Mouse (Mus musculus): Measurements from ENCODE around the gene Gbf1.
"Not testable (repeated sequence)": the region's sequence is repeated elsewhere in the genome, so short reads cannot be mapped to it uniquely, and the experiment has no call there.

Gbf1 gene

GRCm38 (mm10) chr19:46147511-46148371, 4.6 kb upstream of the Gbf1 start, which contains the start of gene Pitx3:
Pitx3 (minus strand) TSS chr19:46148326.
- DNase-seq: peak in 1 of 2 experiments; percentile 19

- DNase-seq: peak; percentile 85 to 90
Measured at GRCm38 (mm10) chr19:46148372-46148760, 3.9 kb upstream of the Gbf1 start.

DNA sequence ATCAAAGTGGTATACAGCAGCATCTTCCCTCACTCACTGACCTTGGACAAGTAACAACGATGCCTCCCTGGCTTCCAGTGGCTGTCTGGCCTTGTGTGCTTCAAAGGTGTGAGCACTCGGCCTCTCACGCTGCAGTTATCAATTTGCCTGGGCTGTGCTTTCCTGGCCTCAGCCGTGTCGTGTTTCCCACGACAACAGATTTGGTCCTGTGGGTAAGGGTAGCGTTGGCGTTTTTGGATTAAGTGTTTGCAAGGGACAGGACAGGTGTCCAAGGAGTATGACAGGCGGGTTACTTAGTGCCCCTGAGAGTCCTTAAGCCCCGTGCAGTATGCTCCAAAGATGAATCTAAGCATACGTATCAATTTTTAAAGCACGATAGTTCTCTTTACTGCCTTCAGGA, 3.2 kb upstream of the Gbf1 start:
- DNase-seq: no peak

GRCm38 (mm10) chr19:46165950-46166349, 13.6 kb downstream of the Gbf1 start:
- DNase-seq: no peak

DNA sequence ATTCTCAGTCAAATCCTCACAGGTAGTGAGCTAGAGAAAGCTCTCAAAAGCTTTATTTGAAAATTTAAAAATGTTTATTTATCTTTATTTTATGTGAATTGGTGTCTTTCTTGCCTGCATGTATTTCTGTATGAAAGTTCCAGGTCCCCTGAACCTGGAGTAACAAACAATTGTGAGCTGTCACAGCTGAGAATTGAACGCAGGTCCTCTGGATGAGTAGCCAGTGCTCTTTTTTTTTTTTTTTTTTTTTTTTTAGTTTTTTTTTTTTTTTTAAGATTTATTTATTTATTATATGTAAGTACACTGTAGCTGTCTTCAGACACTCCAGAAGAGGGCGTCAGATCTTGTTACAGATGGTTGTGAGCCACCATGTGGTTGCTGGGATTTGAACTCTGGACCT, 14.9 kb downstream of the Gbf1 start:
- DNase-seq: not testable (repeated sequence)

DNA sequence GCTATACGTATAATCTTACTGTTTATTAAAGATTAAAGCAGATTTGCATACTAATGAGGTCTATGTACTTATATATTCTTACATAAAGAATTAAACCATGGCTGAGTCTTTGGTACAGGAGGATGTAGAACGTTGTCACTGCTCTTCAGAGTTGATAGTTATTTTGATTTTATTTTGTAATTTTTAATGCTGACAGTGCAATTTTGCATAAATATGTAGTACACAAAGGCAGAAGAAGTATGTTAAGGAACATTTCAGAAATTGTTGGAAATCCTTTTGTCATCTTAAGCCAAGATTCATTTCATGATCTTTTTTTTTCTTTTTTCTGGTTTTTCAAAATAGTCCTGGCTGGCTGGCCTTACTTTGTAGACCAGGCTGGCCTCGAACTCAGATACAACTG, 17.1 kb downstream of the Gbf1 start:
- DNase-seq: no peak

- no peak for DNase-seq
Measured at GRCm38 (mm10) chr19:46169913-46170312, 17.6 kb downstream of the Gbf1 start.

GRCm38 (mm10) chr19:46172541-46172940, 20.2 kb downstream of the Gbf1 start:
- DNase-seq: no peak

GRCm38 (mm10) chr19:46175173-46175572, 22.9 kb downstream of the Gbf1 start:
- DNase-seq: no peak

DNA sequence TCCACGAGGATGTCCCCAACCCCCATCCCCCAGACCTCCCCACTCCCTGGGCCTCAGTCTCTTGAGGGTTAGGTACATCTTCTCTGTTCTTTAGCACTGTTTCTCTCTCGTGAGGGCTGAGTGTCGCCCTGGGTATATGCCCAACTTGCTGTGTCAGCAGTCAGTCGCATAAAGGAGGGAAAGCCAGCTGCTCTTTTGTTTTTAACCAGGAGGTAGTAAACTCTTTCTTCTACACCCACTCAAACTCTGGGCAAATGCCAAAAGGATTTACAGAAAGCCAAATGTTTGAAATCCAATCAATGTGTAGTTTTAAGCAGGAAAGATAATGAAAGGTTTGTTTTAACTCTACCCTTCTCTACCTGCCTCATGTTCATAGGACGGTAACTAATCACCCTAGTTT, 24.7 kb downstream of the Gbf1 start:
- no peak for DNase-seq

DNA sequence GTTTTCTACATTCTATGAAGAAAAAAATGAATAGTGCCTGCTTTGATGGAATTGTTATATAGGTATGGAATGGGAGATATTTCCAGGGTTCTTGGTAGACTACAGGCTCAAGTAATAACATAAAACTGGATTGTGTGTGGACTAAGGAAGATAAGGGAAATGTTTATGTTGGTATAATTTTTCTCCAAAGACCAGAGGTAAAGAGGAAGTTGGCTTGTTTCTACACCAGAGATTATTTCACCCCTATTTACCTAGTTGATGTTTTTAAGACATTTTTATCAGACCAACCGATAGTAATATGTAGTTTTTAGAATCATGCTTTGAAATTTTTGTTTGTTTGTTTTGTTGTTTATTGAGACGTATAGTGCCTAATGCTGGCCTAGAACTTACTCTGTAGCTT, 28.0 kb downstream of the Gbf1 start:
- DNase-seq: no peak

DNA sequence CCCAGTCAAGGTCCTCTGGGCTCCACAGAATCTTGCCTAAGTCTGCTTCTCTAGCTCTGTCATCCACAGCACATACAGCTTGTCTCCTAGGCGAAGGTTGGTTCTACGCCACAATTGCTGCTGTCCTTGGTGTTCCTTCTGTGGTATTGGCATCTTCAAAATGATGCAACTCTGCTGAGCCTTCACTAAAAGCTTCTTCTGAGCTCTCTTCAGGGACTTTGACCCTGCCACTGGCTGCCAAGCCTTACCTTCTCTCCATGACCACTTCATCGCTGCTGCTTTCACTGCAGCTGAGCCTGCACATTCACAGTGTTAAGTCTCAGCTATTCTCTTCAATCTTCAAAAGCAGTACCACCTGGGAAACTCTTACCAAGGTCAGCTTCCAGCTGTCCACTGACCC, 29.9 kb downstream of the Gbf1 start:
- no peak for DNase-seq

DNA sequence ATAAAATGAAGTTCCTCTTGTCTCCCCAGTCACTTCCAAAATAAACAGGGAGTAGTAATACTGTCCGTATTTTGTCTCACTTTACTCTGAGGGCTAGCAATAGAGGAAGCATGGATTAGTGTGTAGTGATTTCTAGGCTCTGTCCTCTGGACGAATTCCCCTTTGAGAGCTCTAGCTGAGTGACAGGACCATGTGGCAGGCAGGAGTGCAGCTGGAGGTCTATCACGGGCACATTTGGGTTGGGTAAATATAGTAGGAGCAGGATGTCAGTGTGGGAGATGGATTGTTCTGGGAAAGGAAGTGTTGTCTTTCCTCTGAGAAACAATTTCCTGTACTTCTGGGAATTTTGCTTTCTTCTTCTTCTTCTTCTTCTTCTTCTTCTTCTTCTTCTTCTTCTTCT, 34.3 kb downstream of the Gbf1 start:
- DNase-seq: no peak

DNA sequence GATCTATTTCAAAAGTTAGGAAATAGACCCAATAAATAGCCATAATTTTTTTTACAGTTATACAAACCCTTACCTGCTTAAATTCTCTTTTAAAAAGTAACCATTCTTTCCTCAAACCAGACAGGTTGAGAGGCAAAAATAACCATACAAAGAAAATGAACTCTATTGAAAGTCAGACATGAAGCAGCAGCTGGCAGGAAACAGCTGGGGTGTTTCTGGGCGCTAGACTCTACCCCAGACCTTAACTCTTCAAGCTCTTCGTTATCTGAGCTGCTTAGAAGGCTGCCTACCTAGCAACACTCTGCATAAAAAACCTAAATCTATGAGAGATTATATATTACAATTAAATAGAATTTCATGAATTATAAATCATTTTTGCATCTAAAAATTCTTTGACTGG, 34.9 kb downstream of the Gbf1 start:
- no peak for DNase-seq

GRCm38 (mm10) chr19:46198293-46198692, 46.0 kb downstream of the Gbf1 start:
- DNase-seq: no peak

- no peak for DNase-seq
Measured at GRCm38 (mm10) chr19:46198891-46199290, 46.6 kb downstream of the Gbf1 start.

DNA sequence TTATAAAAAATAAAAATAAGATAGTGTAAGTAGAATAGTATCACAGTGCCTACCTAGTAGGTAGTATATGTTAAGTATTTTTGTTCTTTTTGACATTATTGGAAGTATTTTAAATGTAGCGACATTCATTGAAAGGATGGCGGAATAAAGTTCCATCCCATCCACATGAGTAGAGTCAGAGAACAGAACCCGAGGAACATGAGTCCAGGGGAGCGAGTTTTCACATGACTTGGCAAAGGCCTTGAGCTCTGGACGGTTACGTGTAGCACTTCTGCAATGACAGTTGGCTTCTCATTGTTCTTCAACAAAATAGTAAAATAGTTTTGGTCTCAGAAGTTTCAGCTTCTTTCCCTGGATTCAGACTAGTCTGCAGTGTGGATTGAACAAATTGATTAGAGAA, 51.9 kb downstream of the Gbf1 start:
- DNase-seq: no peak

GRCm38 (mm10) chr19:46205680-46206079, 53.4 kb downstream of the Gbf1 start:
- no peak for DNase-seq

- no peak for DNase-seq
Measured at GRCm38 (mm10) chr19:46210951-46211350, 58.6 kb downstream of the Gbf1 start.

DNA sequence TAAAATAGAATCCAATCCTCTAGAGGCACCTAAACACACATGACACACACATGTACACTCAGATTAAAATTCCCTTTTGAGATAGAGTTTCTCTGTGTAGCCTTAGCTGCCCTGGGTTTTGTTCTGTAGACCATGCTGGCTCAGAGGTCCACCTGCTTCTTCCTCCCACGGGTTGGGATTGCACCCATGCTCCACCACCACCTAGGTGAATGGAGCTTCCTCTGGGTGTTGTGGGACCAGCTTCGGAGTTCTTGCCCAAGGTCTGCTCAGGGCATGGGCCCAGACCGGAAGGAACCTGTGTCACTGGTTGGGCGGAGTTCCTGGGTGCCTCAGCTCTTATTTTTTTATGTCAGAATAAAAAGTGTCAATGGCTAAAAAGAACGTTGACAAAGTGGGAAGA, 62.2 kb downstream of the Gbf1 start:
- DNase-seq: no peak

- DNase-seq: no peak
Measured at GRCm38 (mm10) chr19:46215401-46215800, 63.1 kb downstream of the Gbf1 start.

DNA sequence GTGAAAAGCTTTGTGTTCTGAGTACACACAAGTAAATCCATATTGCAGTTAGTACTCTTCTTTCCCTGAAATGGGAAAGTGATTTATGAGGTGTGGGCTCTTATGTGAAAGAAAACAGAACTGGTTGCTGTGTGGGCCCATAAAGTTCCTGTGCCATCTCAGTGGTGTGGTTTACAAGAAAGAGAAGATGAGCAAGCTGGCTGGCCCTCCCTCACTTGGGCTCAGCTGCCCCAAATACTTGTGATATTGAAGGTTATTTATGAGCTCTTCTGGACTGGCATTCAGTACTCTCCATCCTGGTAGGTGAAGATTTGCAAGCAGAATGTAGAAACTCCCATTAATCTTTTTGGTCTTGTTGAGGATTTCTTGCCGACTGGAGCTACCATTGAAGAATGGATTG, 64.4 kb downstream of the Gbf1 start:
- no peak for DNase-seq

DNA sequence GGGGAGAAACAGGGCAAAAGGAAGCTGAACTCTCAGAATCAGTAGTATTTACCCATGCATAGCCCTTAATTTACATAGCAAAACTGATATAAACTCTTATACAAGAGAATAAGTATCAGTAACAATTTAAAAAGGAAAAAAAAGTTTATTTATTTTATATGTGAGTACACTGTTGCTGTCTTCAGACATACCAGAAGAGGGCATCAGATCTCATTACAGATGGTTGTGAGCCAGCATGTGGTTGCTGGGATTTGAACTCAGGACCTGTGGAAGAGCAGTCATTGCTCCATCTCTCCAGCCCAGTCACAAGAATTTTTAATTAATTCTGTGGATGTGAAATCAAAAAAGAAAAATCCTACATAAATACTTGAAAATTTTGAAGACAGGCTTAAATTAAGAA, 65.0 kb downstream of the Gbf1 start:
- not testable (repeated sequence) for DNase-seq

DNA sequence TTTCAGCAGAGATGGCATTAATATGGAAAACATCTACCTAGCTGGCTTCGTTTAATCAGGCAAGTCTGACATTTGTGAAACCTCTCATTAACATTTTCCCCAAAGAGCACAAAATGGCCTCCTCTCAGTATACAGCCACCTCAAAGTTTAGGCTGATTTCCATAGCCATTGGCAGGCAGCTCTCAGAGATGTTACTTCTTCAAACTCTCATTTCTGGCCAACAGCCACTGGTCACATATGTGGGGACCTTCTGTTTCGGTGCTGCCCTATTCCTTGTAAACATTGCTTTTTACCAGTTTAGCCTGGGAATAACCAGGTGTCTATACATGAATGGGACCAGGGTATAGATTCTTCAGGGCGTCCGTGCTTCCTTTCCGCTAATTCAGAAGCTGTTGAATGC, 67.8 kb downstream of the Gbf1 start:
- DNase-seq: no peak

- no peak for DNase-seq
Measured at GRCm38 (mm10) chr19:46223118-46223517, 70.8 kb downstream of the Gbf1 start.

All from lung, adult 18-20 months (tissue).